9 mouse cellular contexts compared by ENCODE assay signal in the genomic region with DNA sequence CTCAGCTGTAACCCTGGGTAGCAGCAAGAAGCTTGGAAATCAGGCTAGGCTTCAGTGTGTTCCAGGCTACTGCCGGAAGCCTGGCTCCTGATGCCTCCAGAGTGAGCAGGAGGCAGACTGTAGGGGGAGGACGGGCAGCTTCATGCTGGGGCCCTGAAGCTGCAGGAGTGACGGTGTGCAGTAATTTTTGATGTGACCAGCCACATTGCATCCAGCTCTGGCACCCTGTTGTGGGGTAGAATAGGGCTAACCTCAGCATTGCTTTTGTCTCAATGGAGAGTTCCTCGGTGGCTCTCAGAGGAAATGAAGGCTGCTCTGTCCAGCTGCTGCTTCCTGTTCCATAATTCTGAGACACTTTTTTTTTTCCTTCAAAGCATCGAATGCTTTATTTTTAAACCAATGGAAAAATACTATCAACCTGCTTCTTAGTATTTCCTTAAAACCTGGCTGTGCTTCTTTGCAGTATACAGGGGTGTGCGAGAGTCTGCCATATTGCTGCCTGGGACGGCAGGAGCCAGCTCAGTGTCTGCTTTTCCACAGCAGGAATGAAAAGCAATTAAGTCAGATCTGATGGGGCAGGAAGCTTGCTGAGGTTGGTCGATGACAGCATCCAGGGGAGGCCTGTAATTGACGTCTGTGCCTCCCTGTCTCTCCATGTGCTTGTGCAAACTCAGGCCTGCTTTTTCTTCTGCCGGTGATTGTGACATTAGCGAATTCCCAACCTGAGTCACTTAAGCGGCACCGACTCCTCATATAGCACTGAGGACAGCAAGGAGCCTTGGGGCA.
DNase-seq lines count a peak whose midpoint lies in the region; ATAC-seq and TF ChIP-seq lines count a peak whose summit lies in the region.
"Had no signal": no experiment of that assay in that cellular context is flagged by ENCODE, and none has a peak within 500 bp of the region (broad histone marks: within the 10 kb centered on the region; RNA-seq: fewer than 3 reads in every experiment).

No protein-coding gene starts in this region.

- H3K9me3 ChIP-seq in lung, embryonic 14.5 days (ENCODE audit: low read depth, low read length): no peaks in the 10 kb centered on the region
- H3K9me3 ChIP-seq in kidney, postnatal 0 days (replicated peaks; ENCODE audit: low read length): no peaks in the 10 kb centered on the region
- H3K9me3 ChIP-seq in neural tube, embryonic 14.5 days (ENCODE audit: control insufficient read depth, low read length): no peaks in the 10 kb centered on the region

- H3K36me3 ChIP-seq in lung, embryonic 14.5 days (ENCODE audit: insufficient read depth): no peaks in the 10 kb centered on the region
- no peaks in the 10 kb centered on the region for H3K36me3 ChIP-seq in kidney, postnatal 0 days (ENCODE audit: insufficient read depth, low read length)
- no peaks in the 10 kb centered on the region for H3K36me3 ChIP-seq in neural tube, embryonic 14.5 days (ENCODE audit: control insufficient read depth, insufficient read depth, low read length)

- H3K4me1 ChIP-seq in lung, embryonic 14.5 days (ENCODE audit: insufficient read depth): peaks cover 17% of the 10 kb centered on the region
- H3K4me1 ChIP-seq in lung, adult 2 months (ENCODE audit: control insufficient read depth, insufficient read depth, low read length): peaks cover 19% of the 10 kb centered on the region
- H3K4me1 ChIP-seq in embryonic fibroblast, embryonic 13.5 days (ENCODE audit: control insufficient read depth, insufficient read depth, low read length): peaks cover 9% of the 10 kb centered on the region
- peaks cover 33% of the 10 kb centered on the region for H3K4me1 ChIP-seq in kidney, postnatal 0 days (replicated peaks; ENCODE audit: insufficient read depth, low read length)
- peaks cover 11% of the 10 kb centered on the region; the same call in 1 of the 2 replicates for H3K4me1 ChIP-seq in neural tube, embryonic 14.5 days (ENCODE audit: control insufficient read depth, insufficient read depth, low read length)

- whole genome bisulfite sequencing in lung, embryonic 14.5 days: 30% methylated on average over 13 of the region's 13 CpGs
- 35% methylated on average over 13 of the region's 13 CpGs for WGBS in lung, adult 2 months
- 18% methylated on average over 13 of the region's 13 CpGs for WGBS in kidney, postnatal 0 days
- 14% methylated on average over 13 of the region's 13 CpGs for WGBS in neural tube, embryonic 14.5 days

- H3K4me3 ChIP-seq in lung, embryonic 14.5 days (ENCODE audit: low read depth, low read length): no peak overlapping the region
- no peak overlapping the region for H3K4me3 ChIP-seq in lung, adult 2 months (replicated peaks; ENCODE audit: extremely low read depth, low read depth, low read length)
- H3K4me3 ChIP-seq in embryonic fibroblast, embryonic 13.5 days (ENCODE audit: insufficient read depth, low read length): no peak overlapping the region
- H3K4me3 ChIP-seq in kidney, postnatal 0 days (replicated peaks; ENCODE audit: low read depth, low read length): no peak overlapping the region
- H3K4me3 ChIP-seq in neural tube, embryonic 14.5 days (ENCODE audit: low read depth, low read length): no peak overlapping the region

- H3K9ac ChIP-seq in lung, embryonic 14.5 days: no peak overlapping the region
- H3K9ac ChIP-seq in kidney, postnatal 0 days (ENCODE audit: low read depth, low read length): no peak overlapping the region
- H3K9ac ChIP-seq in neural tube, embryonic 14.5 days (replicated peaks; ENCODE audit: low read depth, low read length): 0 out of 2 replicates have a peak overlapping the region, but pooled peaks have one; percentile 11

- H3K27me3 ChIP-seq in lung, embryonic 14.5 days (ENCODE audit: insufficient read depth, low read length): no peaks in the 10 kb centered on the region
- no peaks in the 10 kb centered on the region for H3K27me3 ChIP-seq in kidney, postnatal 0 days (ENCODE audit: insufficient read depth, low read length)
- no peaks in the 10 kb centered on the region for H3K27me3 ChIP-seq in neural tube, embryonic 14.5 days (ENCODE audit: control insufficient read depth, insufficient read depth, low read length)

- TF ChIP-seq POLR2A in lung, adult 2 months (IDR thresholded peaks at IDR 0.05; ENCODE audit: borderline replicate concordance, extremely low read depth, low read depth, low read length): no peak
- no peak for TF ChIP-seq POLR2A in embryonic fibroblast, embryonic 13.5 days (IDR thresholded peaks at IDR 0.05; ENCODE audit: low read depth, low read length)

- intact Hi-C loops in left cerebral cortex, postnatal 25 days (cut with DNase I): no loop called here
- intact Hi-C loops in left cerebral cortex, postnatal 14 days (cut with DNase I): no loop called here

- ATAC-seq in lung, embryonic 14.5 days (ENCODE audit: insufficient read depth): 0 out of 2 replicates have a peak, but pooled peaks have one; percentile 18
- ATAC-seq in kidney, postnatal 0 days (replicated peaks; ENCODE audit: low FRiP score, low read depth): peak; percentile 26; the same call in 1 of the 2 replicates
- ATAC-seq in neural tube, embryonic 14.5 days (ENCODE audit: low read depth): peak; percentile 76

- no peak overlapping the region for H3K4me2 ChIP-seq in lung, embryonic 14.5 days
- H3K4me2 ChIP-seq in kidney, postnatal 0 days (ENCODE audit: low read length): 0 out of 2 replicates have a peak overlapping the region, but pooled peaks have one; percentile 3
- peak overlapping the region; percentile 14; the same call in 1 of the 2 replicates for H3K4me2 ChIP-seq in neural tube, embryonic 14.5 days (ENCODE audit: low read depth, low read length)

- H3K27ac ChIP-seq in lung, embryonic 14.5 days (ENCODE audit: low read depth): peak overlapping the region; percentile 76
- H3K27ac ChIP-seq in embryonic fibroblast, embryonic 13.5 days (ENCODE audit: insufficient read depth, low read length): peak overlapping the region; percentile 3; the same call in 1 of the 2 replicates
- peak overlapping the region; percentile 83 for H3K27ac ChIP-seq in kidney, postnatal 0 days
- peak overlapping the region; percentile 72 for H3K27ac ChIP-seq in neural tube, embryonic 14.5 days (ENCODE audit: low read depth, low read length)

- peak; percentile 38 for DNase-seq in lung, embryonic 14.5 days
- no peak for DNase-seq in lung, adult 2 months
- DNase-seq in kidney, postnatal 0 days (ENCODE audit: low spot score): peak; percentile 53
- DNase-seq in left cerebral cortex, postnatal 25 days (ENCODE audit: low spot score in 2 of 2): no peak
- no peak for DNase-seq in right cerebral cortex, postnatal 4 days
- DNase-seq in left cerebral cortex, postnatal 14 days (ENCODE audit: low spot score in 2 of 2): no peak
- DNase-seq: lung, adult 18-20 months had no signal

- TF ChIP-seq CTCF in lung, embryonic 14.5 days (IDR thresholded peaks at IDR 0.05; ENCODE audit: low read depth): no peak
- TF ChIP-seq CTCF in lung, adult 2 months (IDR thresholded peaks at IDR 0.05; ENCODE audit: insufficient read depth, low read length): no peak
- TF ChIP-seq CTCF in embryonic fibroblast, embryonic 13.5 days (IDR thresholded peaks at IDR 0.05; ENCODE audit: borderline replicate concordance, insufficient read depth, low read length): no peak
- peak; percentile 4; the same call in 1 of the 2 replicates for TF ChIP-seq CTCF in kidney, postnatal 0 days (IDR thresholded peaks at IDR 0.05; ENCODE audit: low read depth)

Comparison
In these comparisons a context has a peak if more than half of its experiments do, and no peak if none do; other contexts are left out.
1. DNase-seq: peak in lung, embryonic 14.5 days (single experiment) and kidney, postnatal 0 days (single experiment); none in lung, adult 2 months (single experiment), left cerebral cortex, postnatal 25 days (0 of 2), right cerebral cortex, postnatal 4 days (single experiment) and left cerebral cortex, postnatal 14 days (0 of 2).
2. ATAC-seq: peak in every context shown above with its lines; median percentile 76 in neural tube, embryonic 14.5 days; 26 in kidney, postnatal 0 days; 18 in lung, embryonic 14.5 days.
3. H3K27ac ChIP-seq: peak in every context shown above with its lines; median percentile 83 in kidney, postnatal 0 days; 76 in lung, embryonic 14.5 days; 72 in neural tube, embryonic 14.5 days; 3 in embryonic fibroblast, embryonic 13.5 days.